Mouse (Mus musculus) liver, adult 2 months (tissue): ENCODE measurements at regions not wholly inside any gene's neighbourhood (a gene's known extent, or its start where the extent isn't known, plus 50 kb on each side); places are given as distances from the start of the nearest gene placed in this dataset.

Experiments
- DNase-seq: peaks from one replicate; pipeline ENCODE4 v3.0.0-alpha.2; 2011; ENCODE audit warnings: low read depth, low spot score; ENCODE audit errors: extremely low read depth
- H3K27ac ChIP-seq: fragments of 200-500 bp; replicated peaks from 2 replicates; pipeline ENCODE4 v1.5.1; 2012; ENCODE audit warnings: low read depth, mild to moderate bottlenecking, control low read depth, inconsistent platforms, low read length; ENCODE audit not compliant: insufficient read depth
- H3K27me3 ChIP-seq: fragments of 200-500 bp; 2 replicates; pipeline ENCODE4 v1.6.1; 2012; ENCODE audit warnings: mild to moderate bottlenecking, moderate library complexity, low read length, inconsistent platforms; ENCODE audit not compliant: control insufficient read depth, insufficient read depth
- H3K36me3 ChIP-seq: fragments of 200-500 bp; 2 replicates; pipeline ENCODE4 v1.6.1; 2012; ENCODE audit warnings: low read length, inconsistent platforms; ENCODE audit not compliant: control insufficient read depth, insufficient read depth
- H3K4me1 ChIP-seq: fragments of 200-500 bp; 2 replicates; pipeline ENCODE4 v1.6.1; 2011; ENCODE audit warnings: low read length; ENCODE audit not compliant: control insufficient read depth, insufficient read depth
- H3K4me3 ChIP-seq: fragments of 200-500 bp; 2 replicates; pipeline ENCODE4 v1.5.1; 2011; ENCODE audit warnings: low read depth, mild to moderate bottlenecking, control low read depth, low read length, moderate library complexity; ENCODE audit not compliant: insufficient read depth
- H3K79me2 ChIP-seq: fragments of 200-500 bp; 2 replicates; pipeline ENCODE4 v1.6.1; 2012; ENCODE audit warnings: inconsistent platforms, mild to moderate bottlenecking, low read length, moderate library complexity; ENCODE audit not compliant: control insufficient read depth, insufficient read depth
- H3K9ac ChIP-seq: fragments of 200-500 bp; 2 replicates; pipeline ENCODE4 v1.6.1; 2012; ENCODE audit warnings: low read depth, mild to moderate bottlenecking, control low read depth, inconsistent platforms, low read length
- CTCF ChIP-seq: fragments of 200-500 bp; IDR thresholded peaks from 2 replicates; pipeline ENCODE4 v1.5.1; 2011; ENCODE audit warnings: low read depth, low read length, control low read depth
- POLR2A ChIP-seq: fragments of 200-500 bp; IDR thresholded peaks from 2 replicates; pipeline ENCODE4 v1.6.1; 2011; ENCODE audit warnings: low read length, control low read depth; ENCODE audit not compliant: insufficient read depth; ENCODE audit errors: extremely low read depth
- WGBS: fragments of 180-500 bp; shearing (Covaris S2); methylation state at CpG from one replicate; pipeline ENCODE4 v1.1.7; 2018; 5-methylcytosine and 5-hydroxymethylcytosine counted together

DNA sequence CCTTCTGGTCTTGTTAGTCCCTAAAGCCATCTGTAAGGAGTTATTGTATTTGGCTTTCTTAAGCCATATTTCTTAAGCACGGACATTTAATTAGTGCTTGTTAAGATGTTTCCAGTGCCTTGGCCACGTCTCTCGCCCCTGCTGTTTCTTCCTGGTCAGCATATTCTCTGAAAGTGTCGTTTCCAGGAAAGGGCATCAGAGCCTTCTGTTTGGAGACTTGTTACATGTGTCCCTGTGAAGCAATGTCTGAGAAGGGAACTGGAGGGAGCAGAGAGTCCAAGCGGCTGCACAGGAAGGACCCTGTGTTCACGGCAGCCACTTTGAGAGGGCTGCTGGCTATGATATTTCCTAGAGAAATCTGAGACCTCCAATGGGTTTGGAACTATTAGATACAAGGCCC lies 320.7 kb downstream of the Mtx2 start:
- H3K4me3 ChIP-seq, result no peak overlapping the region
- H3K79me2 ChIP-seq, result no peaks in the 10 kb centered on the region
- H3K27me3 ChIP-seq, result peaks cover 5% of the 10 kb centered on the region; the same call in 1 of the 2 replicates
- no peak for TF ChIP-seq CTCF
- no peak for TF ChIP-seq POLR2A
- H3K36me3 ChIP-seq, result no peaks in the 10 kb centered on the region
- H3K4me1 ChIP-seq, result no peaks in the 10 kb centered on the region; the same call in 1 of the 2 replicates
- peak; percentile 10 for DNase-seq
- no peak overlapping the region for H3K27ac ChIP-seq
- WGBS, result 60% methylated on average over 6 of the region's 6 CpGs
- H3K9ac ChIP-seq, result no peak overlapping the region

DNA sequence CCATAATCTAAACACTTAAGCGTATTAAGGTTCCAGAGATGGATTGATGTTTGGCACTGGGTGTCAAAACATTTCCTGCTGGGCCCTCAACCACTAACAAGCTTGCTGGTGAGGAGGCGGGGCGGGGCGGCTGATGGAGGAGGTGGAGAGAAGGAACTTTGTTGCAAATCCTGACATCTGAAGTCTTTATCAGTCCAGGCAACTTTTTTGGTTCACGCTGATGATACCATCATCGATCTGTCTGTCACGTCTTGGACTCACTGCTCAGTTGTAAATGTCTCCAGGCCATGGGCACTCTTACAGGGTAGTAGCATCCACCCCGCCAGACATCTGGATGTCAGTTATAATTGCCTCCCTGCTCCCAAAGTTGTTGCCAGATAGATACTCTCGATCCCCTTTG lies 321.8 kb downstream of the Mtx2 start:
- DNase-seq, result no peak
- no peak for TF ChIP-seq POLR2A
- TF ChIP-seq CTCF, result no peak
- H3K79me2 ChIP-seq, result no peaks in the 10 kb centered on the region
- H3K9ac ChIP-seq, result no peak overlapping the region
- no peaks in the 10 kb centered on the region; the same call in 1 of the 2 replicates for H3K4me1 ChIP-seq
- H3K36me3 ChIP-seq, result no peaks in the 10 kb centered on the region
- peaks cover 5% of the 10 kb centered on the region; the same call in 1 of the 2 replicates for H3K27me3 ChIP-seq
- H3K27ac ChIP-seq, result no peak overlapping the region
- H3K4me3 ChIP-seq, result no peak overlapping the region
- 70% methylated on average over 9 of the region's 9 CpGs for WGBS

- Histone ChIP-seq H3K9ac (no peak overlapping the region), H3K27me3 (peaks cover 3% of the 10 kb centered on the region; the same call in 1 of the 2 replicates), H3K4me3 (no peak overlapping the region), H3K4me1 (no peaks in the 10 kb centered on the region; the same call in 1 of the 2 replicates), H3K36me3 (no peaks in the 10 kb centered on the region), H3K79me2 (no peaks in the 10 kb centered on the region), H3K27ac (no peak overlapping the region)
- no peak for DNase-seq
- TF ChIP-seq POLR2A (no peak), CTCF (no peak)
- WGBS, result 67% methylated on average over 8 of the region's 8 CpGs
These were observed 322.4 kb downstream of the Mtx2 start for GRCm38 (mm10) chr2:75147967-75148366.

DNA sequence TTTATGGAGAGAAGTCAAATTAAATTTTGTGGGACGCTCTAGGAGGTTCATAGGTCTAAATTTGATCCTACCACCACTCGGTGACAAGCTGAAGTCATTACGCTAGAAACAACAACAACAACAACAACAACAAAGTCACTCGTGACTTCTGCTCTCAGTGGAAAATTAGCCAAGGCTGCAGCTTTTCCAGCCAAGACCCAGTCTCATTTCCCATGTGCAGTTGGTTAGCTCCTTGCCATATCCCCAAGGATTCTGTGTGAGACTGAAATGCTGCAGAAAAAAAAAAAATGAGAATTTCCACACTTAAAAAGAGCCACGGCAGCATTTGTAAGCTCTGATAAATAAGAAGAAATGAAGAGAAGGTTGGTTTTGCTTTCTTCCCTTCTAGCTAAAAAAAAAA lies 323.4 kb downstream of the Mtx2 start:
- H3K4me3 ChIP-seq, result no peak overlapping the region
- no peak overlapping the region for H3K9ac ChIP-seq
- H3K36me3 ChIP-seq, result no peaks in the 10 kb centered on the region
- no peak for TF ChIP-seq CTCF
- no peak for TF ChIP-seq POLR2A
- H3K27me3 ChIP-seq, result peaks cover 3% of the 10 kb centered on the region; the same call in 1 of the 2 replicates
- no peak overlapping the region for H3K27ac ChIP-seq
- no peaks in the 10 kb centered on the region; the same call in 1 of the 2 replicates for H3K4me1 ChIP-seq
- WGBS, result 80% methylated on average over 5 of the region's 5 CpGs
- H3K79me2 ChIP-seq, result no peaks in the 10 kb centered on the region
- DNase-seq, result no peak

DNA sequence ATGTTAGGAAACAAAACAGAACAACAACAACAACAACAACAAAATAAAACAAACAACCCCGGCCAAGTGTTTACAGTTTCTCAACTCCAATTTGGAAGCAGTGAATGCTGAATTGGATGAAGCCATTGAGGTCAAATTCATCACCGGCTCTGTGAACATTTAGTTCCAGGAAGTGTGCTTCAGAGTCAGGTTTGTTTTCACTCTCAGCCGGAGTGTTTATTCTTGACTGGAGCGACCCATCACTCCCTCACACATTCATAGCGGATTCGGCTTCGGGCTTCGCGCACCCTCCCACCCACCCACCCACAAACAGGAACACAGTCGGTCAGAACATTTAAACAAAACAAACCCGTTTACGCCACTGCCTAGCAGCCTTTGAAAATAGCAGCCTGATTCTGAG lies 324.0 kb downstream of the Mtx2 start:
- Histone ChIP-seq H3K4me1 (no peaks in the 10 kb centered on the region; the same call in 1 of the 2 replicates), H3K27me3 (peaks cover 3% of the 10 kb centered on the region; the same call in 1 of the 2 replicates), H3K9ac (no peak overlapping the region), H3K79me2 (no peaks in the 10 kb centered on the region), H3K4me3 (no peak overlapping the region), H3K36me3 (no peaks in the 10 kb centered on the region), H3K27ac (peak overlapping the region; percentile 52; the same call in 1 of the 2 replicates)
- TF ChIP-seq POLR2A (no peak), CTCF (no peak)
- WGBS, result 16% methylated on average over 12 of the region's 12 CpGs
- DNase-seq, result peak; percentile 21

DNA sequence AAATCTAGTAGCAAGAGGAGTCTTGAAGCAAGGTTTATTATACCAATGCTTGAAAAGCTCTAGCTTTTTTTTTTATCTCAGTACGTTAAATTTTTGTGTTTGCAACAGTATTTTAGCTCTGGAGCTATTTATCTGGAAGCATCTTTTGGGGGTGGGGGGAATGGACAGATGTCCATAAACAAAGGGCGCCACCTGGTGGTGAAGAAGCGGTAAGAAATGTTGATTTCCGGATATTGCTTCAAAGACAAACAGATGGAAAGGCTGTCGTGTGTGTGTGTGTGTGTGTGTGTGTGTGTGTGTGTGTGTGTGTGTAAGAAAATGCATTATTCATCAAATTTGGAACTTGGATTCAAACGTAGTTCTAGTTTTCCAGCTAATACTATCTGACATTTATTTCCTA lies 325.4 kb downstream of the Mtx2 start:
- H3K27ac ChIP-seq, result no peak overlapping the region
- TF ChIP-seq CTCF, result peak; percentile 32
- TF ChIP-seq POLR2A, result no peak
- peaks cover 3% of the 10 kb centered on the region; the same call in 1 of the 2 replicates for H3K27me3 ChIP-seq
- H3K4me3 ChIP-seq, result no peak overlapping the region
- WGBS, result 6% methylated on average over 6 of the region's 6 CpGs
- no peaks in the 10 kb centered on the region for H3K36me3 ChIP-seq
- no peaks in the 10 kb centered on the region; the same call in 1 of the 2 replicates for H3K4me1 ChIP-seq
- H3K9ac ChIP-seq, result no peak overlapping the region
- peak; percentile 27 for DNase-seq
- no peaks in the 10 kb centered on the region for H3K79me2 ChIP-seq
